Mouse (Mus musculus) bone marrow macrophage, adult 2 months (primary cell): ENCODE results near the gene Rxrg.
A peak's percentile ranks its signal among the peaks of the same experiment; 100 is the strongest.

ENCODE experiments used
- CTCF ChIP-seq: IDR thresholded peaks from 2 replicates; pipeline ENCODE4 v1.5.1; 2012; ENCODE audit warnings: low read depth, mild to moderate bottlenecking, low read length, moderate library complexity
- POLR2A ChIP-seq: IDR thresholded peaks from 2 replicates; pipeline ENCODE4 v1.6.1; 2012; ENCODE audit warnings: mild to moderate bottlenecking, low read depth, low read length, borderline replicate concordance

DNA sequence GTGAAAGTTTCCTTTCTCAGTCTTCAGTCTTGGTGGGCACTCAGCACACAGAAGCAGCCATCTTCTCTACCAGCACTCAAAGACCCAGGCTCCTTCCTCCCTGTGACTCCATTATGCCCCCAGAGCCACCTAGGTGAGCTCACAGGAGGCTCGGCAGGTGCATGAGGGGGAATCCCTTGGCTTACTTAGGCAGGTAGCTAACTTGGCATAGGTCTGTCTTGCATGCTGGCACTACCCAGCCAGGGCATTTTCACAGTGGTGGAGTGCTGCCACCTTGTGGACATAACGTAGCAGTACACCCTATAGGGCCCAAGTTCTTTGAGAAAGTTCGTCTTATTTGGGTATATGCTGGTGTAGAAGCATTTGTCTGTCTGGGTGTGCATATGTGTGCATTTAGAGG lies 38.8 kb downstream of the Rxrg start:
- TF ChIP-seq POLR2A, result no peak
- TF ChIP-seq CTCF, result peak; percentile 65
